Mouse (Mus musculus) forebrain, embryonic 14.5 days (tissue): ENCODE measurements around the gene Trim33. TPM values are rescaled to one million over a fixed set of nuclear protein-coding genes. Genes with fewer than 3 reads are reported as not detected.

Experiments
- ATAC-seq: fragments of 200-750 bp; cut with Nextera tagmentation; 2 replicates; pipeline ENCODE4 v1.8.0; 2017; ENCODE audit warnings: mild to moderate bottlenecking, moderate library complexity
- DNase-seq: peaks from one replicate; pipeline ENCODE4 v3.0.0-alpha.2; 2015; ENCODE audit warnings: low spot score
- H3K27ac ChIP-seq: fragments of 300-500 bp; sonication (generic); 2 replicates; pipeline ENCODE4 v1.5.1; 2014; ENCODE audit warnings: low read depth, mild to moderate bottlenecking, control low read depth, low read length, moderate library complexity
- H3K27me3 ChIP-seq: fragments of 300-500 bp; sonication (generic); replicated peaks from 2 replicates; pipeline ENCODE4 v1.6.1; 2014; ENCODE audit warnings: low read length, control low read depth, mixed read lengths; ENCODE audit not compliant: control insufficient read depth, insufficient read depth
- H3K36me3 ChIP-seq: fragments of 300-500 bp; sonication (generic); 2 replicates; pipeline ENCODE4 v1.6.1; 2014; ENCODE audit warnings: low read length, control low read depth; ENCODE audit not compliant: control insufficient read depth, insufficient read depth
- H3K4me1 ChIP-seq: fragments of 300-500 bp; sonication (generic); 2 replicates; pipeline ENCODE4 v1.6.1; 2014; ENCODE audit warnings: antibody characterized with exemption, low read length, control low read depth; ENCODE audit not compliant: control insufficient read depth, insufficient read depth
- H3K4me2 ChIP-seq: fragments of 300-500 bp; sonication (generic); 2 replicates; pipeline ENCODE4 v1.6.1; 2014; ENCODE audit warnings: mild to moderate bottlenecking, control low read depth, low read length
- H3K4me3 ChIP-seq: fragments of 300-500 bp; sonication (generic); 2 replicates; pipeline ENCODE4 v1.5.1; 2014; ENCODE audit warnings: low read depth, low read length, control low read depth
- H3K9ac ChIP-seq: fragments of 300-500 bp; sonication (generic); 2 replicates; pipeline ENCODE4 v1.6.1; 2014; ENCODE audit warnings: mild to moderate bottlenecking, low read length, control low read depth, moderate library complexity
- H3K9me3 ChIP-seq: fragments of 300-500 bp; sonication (generic); replicated peaks from 2 replicates; pipeline ENCODE4 v1.6.1; 2016; ENCODE audit warnings: low read length, control low read depth, mixed read lengths; ENCODE audit not compliant: control insufficient read depth
- WGBS: fragments of 180-500 bp; shearing (Covaris S2); extraction: QIAGEN DNeasy Blood & Tissue Kit; methylation state at CpG from one replicate; pipeline ENCODE4 v1.1.7; 2014; 5-methylcytosine and 5-hydroxymethylcytosine counted together
- polyA plus RNA-seq: library from polyadenylated mRNA; unstranded; fragments of >200 nt; fragmentation: Nextera tagmentation; extraction: Ambion mirVana; gene quantifications from 2 replicates; pipeline ENCODE4 v1.2.1, GENCODE M21; 2014

Trim33 gene
- polyA plus RNA-seq, 1 experiment from 2014 or later = 20.1 TPM

GRCm38 (mm10) chr3:103278561-103279181, 422 bp upstream of the Trim33 start:
- Histone ChIP-seq H3K27ac (peak overlapping the region; percentile 99), H3K9ac (peak overlapping the region; percentile 97), H3K4me3 (peak overlapping the region; percentile 100), H3K27me3 (no peaks in the 10 kb centered on the region), H3K36me3 (0 out of 2 replicates have a peak, but pooled peaks cover 9% of the 10 kb centered on the region), H3K4me2 (peak overlapping the region; percentile 48), H3K9me3 (no peaks in the 10 kb centered on the region), H3K4me1 (peaks cover 17% of the 10 kb centered on the region)
- 10% methylated on average over 11 of the region's 11 CpGs for WGBS
- DNase-seq (peak; percentile 16), ATAC-seq (no peak)

GRCm38 (mm10) chr3:103280241-103280761, 1.2 kb downstream of the Trim33 start:
- no peaks in the 10 kb centered on the region for H3K9me3 ChIP-seq
- 0 out of 2 replicates have a peak, but pooled peaks cover 9% of the 10 kb centered on the region for H3K36me3 ChIP-seq
- no peaks in the 10 kb centered on the region for H3K27me3 ChIP-seq
- DNase-seq (peak; percentile 60), ATAC-seq (peak; percentile 66)
- under 1% methylated on average over 31 of the region's 36 CpGs for WGBS
- peak overlapping the region; percentile 67 for H3K4me2 ChIP-seq
- peak overlapping the region; percentile 99 for H3K27ac ChIP-seq
- H3K4me3 ChIP-seq = peak overlapping the region; percentile 100
- peaks cover 17% of the 10 kb centered on the region for H3K4me1 ChIP-seq
- H3K9ac ChIP-seq = peak overlapping the region; percentile 97

- Histone ChIP-seq H3K9ac (peak overlapping the region; percentile 97), H3K27me3 (no peaks in the 10 kb centered on the region), H3K27ac (peak overlapping the region; percentile 99; the same call in 1 of the 2 replicates), H3K4me3 (peak overlapping the region; percentile 100), H3K4me1 (peaks cover 17% of the 10 kb centered on the region), H3K4me2 (peak overlapping the region; percentile 67), H3K9me3 (no peaks in the 10 kb centered on the region), H3K36me3 (0 out of 2 replicates have a peak, but pooled peaks cover 9% of the 10 kb centered on the region)
- ATAC-seq = no peak
- WGBS = 29% methylated on average over 5 of the region's 5 CpGs
- DNase-seq = no peak
Measured at GRCm38 (mm10) chr3:103280875-103281274, 1.8 kb downstream of the Trim33 start.

GRCm38 (mm10) chr3:103288761-103289160, 9.7 kb downstream of the Trim33 start:
- ATAC-seq = no peak
- WGBS = 93% methylated on average over 4 of the region's 4 CpGs

GRCm38 (mm10) chr3:103291087-103291486, 12.0 kb downstream of the Trim33 start:
- Histone ChIP-seq H3K4me1 (no peaks in the 10 kb centered on the region), H3K4me2 (no peak overlapping the region), H3K27ac (no peak overlapping the region), H3K27me3 (no peaks in the 10 kb centered on the region), H3K36me3 (no peaks in the 10 kb centered on the region), H3K4me3 (no peak overlapping the region), H3K9me3 (no peaks in the 10 kb centered on the region; the same call in 1 of the 2 replicates), H3K9ac (no peak overlapping the region)
- WGBS = 97% methylated on average over 2 of the region's 2 CpGs
- DNase-seq (no peak), ATAC-seq (no peak)

More at GRCm38 (mm10) chr3:103288761-103289160, 9.7 kb downstream of the Trim33 start:
- no peak for DNase-seq
- no peaks in the 10 kb centered on the region for H3K27me3 ChIP-seq
- no peaks in the 10 kb centered on the region for H3K36me3 ChIP-seq
- no peak overlapping the region for H3K9ac ChIP-seq
- no peak overlapping the region for H3K4me3 ChIP-seq
- no peak overlapping the region for H3K27ac ChIP-seq
- H3K4me1 ChIP-seq = no peaks in the 10 kb centered on the region
- no peak overlapping the region for H3K4me2 ChIP-seq
- no peaks in the 10 kb centered on the region; the same call in 1 of the 2 replicates for H3K9me3 ChIP-seq

- no peak for DNase-seq
- WGBS = 82% methylated on average over 6 of the region's 6 CpGs
- H3K27me3 ChIP-seq = no peaks in the 10 kb centered on the region
Measured at GRCm38 (mm10) chr3:103305411-103305982, 26.4 kb downstream of the Trim33 start.

GRCm38 (mm10) chr3:103309252-103309651, 30.2 kb downstream of the Trim33 start:
- peaks cover 12% of the 10 kb centered on the region; the same call in 1 of the 2 replicates for H3K36me3 ChIP-seq
- H3K27ac ChIP-seq = no peak overlapping the region
- no peak overlapping the region for H3K9ac ChIP-seq
- no peaks in the 10 kb centered on the region for H3K9me3 ChIP-seq
- H3K4me3 ChIP-seq = no peak overlapping the region
- no peaks in the 10 kb centered on the region for H3K27me3 ChIP-seq
- no peak overlapping the region for H3K4me2 ChIP-seq
- no peaks in the 10 kb centered on the region for H3K4me1 ChIP-seq
- 48% methylated on average over 5 of the region's 5 CpGs for WGBS
- no peak for ATAC-seq
- DNase-seq = no peak

More at GRCm38 (mm10) chr3:103305411-103305982, 26.4 kb downstream of the Trim33 start:
- Histone ChIP-seq H3K4me3 (no peak overlapping the region), H3K9ac (no peak overlapping the region), H3K4me2 (no peak overlapping the region), H3K4me1 (no peaks in the 10 kb centered on the region), H3K9me3 (no peaks in the 10 kb centered on the region), H3K36me3 (no peaks in the 10 kb centered on the region), H3K27ac (no peak overlapping the region)
- no peak for ATAC-seq

- Histone ChIP-seq H3K9me3 (no peaks in the 10 kb centered on the region), H3K4me2 (no peak overlapping the region), H3K36me3 (peaks cover 16% of the 10 kb centered on the region; the same call in 1 of the 2 replicates), H3K9ac (no peak overlapping the region), H3K4me3 (no peak overlapping the region), H3K4me1 (no peaks in the 10 kb centered on the region), H3K27me3 (no peaks in the 10 kb centered on the region), H3K27ac (no peak overlapping the region)
- ATAC-seq (no peak), DNase-seq (no peak)
- WGBS = 69% methylated on average over 1 of the region's 1 CpGs
Measured at GRCm38 (mm10) chr3:103309750-103310149, 30.7 kb downstream of the Trim33 start.

GRCm38 (mm10) chr3:103314291-103314690, 35.2 kb downstream of the Trim33 start:
- ATAC-seq (no peak), DNase-seq (no peak)
- no peak overlapping the region for H3K27ac ChIP-seq
- no peak overlapping the region for H3K4me2 ChIP-seq
- H3K36me3 ChIP-seq = peaks cover 18% of the 10 kb centered on the region; the same call in 1 of the 2 replicates
- H3K9me3 ChIP-seq = no peaks in the 10 kb centered on the region
- no peaks in the 10 kb centered on the region for H3K4me1 ChIP-seq
- H3K27me3 ChIP-seq = no peaks in the 10 kb centered on the region
- H3K9ac ChIP-seq = no peak overlapping the region
- no peak overlapping the region for H3K4me3 ChIP-seq
